Mouse (Mus musculus) MEL (cell line): ENCODE measurements at regions not wholly inside any gene's neighbourhood (a gene's known extent, or its start where the extent isn't known, plus 50 kb on each side); places are given as distances from the start of the nearest gene placed in this dataset.

Source experiments
- DNase-seq: peaks from one replicate; pipeline ENCODE4 v3.0.0; 2011; ENCODE audit warnings: low read depth, low spot score
- H3K27ac ChIP-seq: 2 replicates; pipeline ENCODE4 v1.5.1; 2012; ENCODE audit warnings: low read depth, mild to moderate bottlenecking, control low read depth, low read length, moderate library complexity; ENCODE audit not compliant: control insufficient read depth
- H3K27me3 ChIP-seq, 2 experiments: fragments of 150-350 bp in 1 of 2; sonication (generic) in 1 of 2; 2 replicates each; pipeline ENCODE4 v1.6.1; 2012; ENCODE audit warnings: low read length in 2 of 2, mild to moderate bottlenecking in 2 of 2, improper control_type of control experiment in 1 of 2, moderate library complexity in 1 of 2; ENCODE audit not compliant: insufficient read depth in 2 of 2, control insufficient read depth in 1 of 2
- H3K36me3 ChIP-seq, 2 experiments: 2 replicates each; pipeline ENCODE4 v1.6.1; 2012 to 2014; ENCODE audit warnings: low read length in 2 of 2, improper control_type of control experiment in 1 of 2, inconsistent platforms in 1 of 2, mild to moderate bottlenecking in 1 of 2; ENCODE audit not compliant: insufficient read depth in 2 of 2, control insufficient read depth in 1 of 2
- H3K4me1 ChIP-seq, 2 experiments: fragments of 150-350 bp in 1 of 2; sonication (generic) in 1 of 2; 2 replicates each; pipeline ENCODE4 v1.6.1; 2012; ENCODE audit warnings: low read length in 2 of 2, improper control_type of control experiment in 1 of 2, mild to moderate bottlenecking in 1 of 2; ENCODE audit not compliant: insufficient read depth in 2 of 2, control insufficient read depth in 1 of 2
- H3K4me3 ChIP-seq, 2 experiments: fragments of 150-350 bp in 1 of 2; sonication (generic) in 1 of 2; 2 replicates each; pipeline ENCODE4 v1.5.1; 2012; ENCODE audit warnings: low read depth in 2 of 2, low read length in 2 of 2, mild to moderate bottlenecking in 2 of 2, moderate library complexity in 2 of 2, control low read depth in 1 of 2, improper control_type of control experiment in 1 of 2; ENCODE audit not compliant: control insufficient read depth in 1 of 2, insufficient read depth in 1 of 2
- H3K79me2 ChIP-seq: 2 replicates; pipeline ENCODE4 v1.6.1; 2012; ENCODE audit warnings: mild to moderate bottlenecking, low read length, moderate library complexity; ENCODE audit not compliant: control insufficient read depth, poor library complexity, insufficient read depth
- H3K9ac ChIP-seq: 2 replicates; pipeline ENCODE4 v1.6.1; 2012; ENCODE audit warnings: low read depth, mild to moderate bottlenecking, control low read depth, low read length, moderate library complexity; ENCODE audit not compliant: control insufficient read depth, poor library complexity, severe bottlenecking
- H3K9me3 ChIP-seq: fragments of 150-350 bp; sonication (generic); replicated peaks from 2 replicates; pipeline ENCODE4 v1.6.1; 2012; ENCODE audit warnings: mild to moderate bottlenecking, low read length, improper control_type of control experiment, moderate library complexity; ENCODE audit not compliant: insufficient read depth
- CHD1 ChIP-seq: IDR thresholded peaks from 2 replicates; pipeline ENCODE4 v1.6.1; 2012; ENCODE audit warnings: low read depth, mild to moderate bottlenecking, inconsistent platforms, low read length, improper control_type of control experiment
- E2F4 ChIP-seq: IDR thresholded peaks from 2 replicates; pipeline ENCODE4 v1.6.1; 2011; ENCODE audit warnings: low read depth, low read length, improper control_type of control experiment, borderline replicate concordance
- ELF1 ChIP-seq: IDR thresholded peaks from 2 replicates; pipeline ENCODE4 v1.6.1; 2014; ENCODE audit warnings: low read depth, mild to moderate bottlenecking, inconsistent platforms, low read length, improper control_type of control experiment, moderate library complexity
- EP300 ChIP-seq, 2 experiments: IDR thresholded peaks; 2 replicates each; pipeline ENCODE4 v1.6.1; 2011; ENCODE audit warnings: improper control_type of control experiment in 2 of 2, low read length in 2 of 2, low read depth in 1 of 2, mild to moderate bottlenecking in 1 of 2
- GATA1 ChIP-seq: IDR thresholded peaks from 2 replicates; pipeline ENCODE4 v1.6.1; 2011; ENCODE audit warnings: low read depth, low read length, improper control_type of control experiment
- HCFC1 ChIP-seq: IDR thresholded peaks from 2 replicates; pipeline ENCODE4 v1.6.1; 2012; ENCODE audit warnings: low read depth, mild to moderate bottlenecking, inconsistent platforms, low read length, improper control_type of control experiment, moderate library complexity
- MAFK ChIP-seq: IDR thresholded peaks from 2 replicates; pipeline ENCODE4 v1.6.1; 2011; ENCODE audit warnings: low read depth, mild to moderate bottlenecking, low read length, improper control_type of control experiment, borderline replicate concordance
- MEF2A ChIP-seq: IDR thresholded peaks from 2 replicates; pipeline ENCODE4 v1.6.1; 2014; ENCODE audit warnings: low read depth, mild to moderate bottlenecking, inconsistent platforms, low read length, improper control_type of control experiment; ENCODE audit not compliant: poor library complexity, insufficient replicate concordance, severe bottlenecking; ENCODE audit errors: extremely low read depth
- MXI1 ChIP-seq: IDR thresholded peaks from 2 replicates; pipeline ENCODE4 v1.6.1; 2011; ENCODE audit warnings: mild to moderate bottlenecking, low read depth, low read length, improper control_type of control experiment
- MYB ChIP-seq: IDR thresholded peaks from 2 replicates; pipeline ENCODE4 v1.6.1; 2011; ENCODE audit warnings: mild to moderate bottlenecking, low read depth, low read length, improper control_type of control experiment
- POLR2A ChIP-seq, 2 experiments: IDR thresholded peaks; 2 replicates each; pipeline ENCODE4 v1.6.1; 2011 to 2012; ENCODE audit warnings: low read length in 2 of 2, mild to moderate bottlenecking in 2 of 2, control low read depth in 1 of 2, improper control_type of control experiment in 1 of 2, low read depth in 1 of 2, moderate library complexity in 1 of 2; ENCODE audit not compliant: control insufficient read depth in 1 of 2, insufficient read depth in 1 of 2, poor library complexity in 1 of 2
- POLR2AphosphoS2 ChIP-seq: IDR thresholded peaks from 2 replicates; pipeline ENCODE4 v1.6.1; 2011; ENCODE audit warnings: low read length, improper control_type of control experiment
- TAL1 ChIP-seq: IDR thresholded peaks from 2 replicates; pipeline ENCODE4 v1.6.1; 2012; ENCODE audit warnings: mild to moderate bottlenecking, inconsistent platforms, low read length, moderate library complexity, mixed read lengths
- TCF12 ChIP-seq: IDR thresholded peaks from 2 replicates; pipeline ENCODE4 v1.6.1; 2014; ENCODE audit warnings: low read depth, mild to moderate bottlenecking, inconsistent platforms, low read length, improper control_type of control experiment, moderate library complexity
- USF1 ChIP-seq: IDR thresholded peaks from 2 replicates; pipeline ENCODE4 v1.6.1; 2014; ENCODE audit warnings: low read depth, mild to moderate bottlenecking, inconsistent platforms, low read length, improper control_type of control experiment, moderate library complexity
- ZKSCAN1 ChIP-seq: IDR thresholded peaks from 2 replicates; pipeline ENCODE4 v1.6.1; 2012; ENCODE audit warnings: low read depth, mild to moderate bottlenecking, inconsistent platforms, low read length, improper control_type of control experiment, moderate library complexity
- ZMIZ1 ChIP-seq: IDR thresholded peaks from 2 replicates; pipeline ENCODE4 v1.6.1; 2012; ENCODE audit warnings: low read depth, mild to moderate bottlenecking, inconsistent platforms, low read length, improper control_type of control experiment, moderate library complexity

DNA sequence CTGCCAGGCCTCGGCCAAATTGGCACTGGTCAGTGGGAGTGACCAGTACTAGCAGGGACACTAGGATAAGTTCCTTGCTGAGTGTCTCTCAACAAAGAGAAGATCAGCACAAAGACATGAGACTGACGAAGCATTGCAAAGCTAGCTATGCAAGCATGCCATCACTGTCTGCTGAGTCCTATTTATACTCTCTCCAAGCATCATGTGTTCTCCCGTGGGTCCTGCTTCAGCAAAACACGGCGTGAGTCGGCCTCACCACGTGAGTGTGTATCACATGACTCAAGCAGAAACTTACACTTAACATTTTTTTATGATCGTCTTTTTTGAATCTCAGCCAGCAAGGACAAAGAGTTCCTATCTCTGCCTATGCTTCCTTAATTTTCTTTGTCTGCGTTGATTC, 67.7 kb upstream of the Igfbp5 start:
- Histone ChIP-seq H3K9me3 (no peaks in the 10 kb centered on the region), H3K36me3 (no peaks in the 10 kb centered on the region), H3K79me2 (no peaks in the 10 kb centered on the region), H3K4me1 (no peaks in the 10 kb centered on the region), H3K9ac (no peak overlapping the region), H3K27me3 (no peaks in the 10 kb centered on the region), H3K27ac (no peak overlapping the region), H3K4me3 (no peak overlapping the region)
- no peak for TF ChIP-seq MYB
- no peak for DNase-seq

DNA sequence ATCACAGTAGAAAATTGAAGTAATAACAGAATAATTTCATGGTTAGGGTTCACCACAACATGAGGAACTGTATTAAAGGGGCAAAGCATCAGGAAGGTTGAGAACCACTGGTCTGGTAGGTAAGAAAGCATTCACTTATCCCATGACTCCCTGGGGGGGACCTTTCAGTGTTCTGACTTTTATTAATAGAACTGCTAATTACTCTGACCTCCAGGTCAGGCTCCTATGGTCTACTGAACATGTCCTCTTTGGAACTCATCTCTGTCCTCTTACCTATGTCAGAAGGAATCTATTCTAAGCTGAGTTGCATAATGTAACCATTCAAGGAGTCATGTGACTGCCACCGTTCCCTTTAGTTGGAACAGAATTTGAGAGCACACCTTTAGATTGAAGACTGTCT, 65.3 kb upstream of the Igfbp5 start:
- Histone ChIP-seq H3K9ac (no peak overlapping the region), H3K79me2 (no peaks in the 10 kb centered on the region), H3K27ac (no peak overlapping the region), H3K9me3 (no peaks in the 10 kb centered on the region), H3K27me3 (no peaks in the 10 kb centered on the region), H3K36me3 (no peaks in the 10 kb centered on the region), H3K4me1 (no peaks in the 10 kb centered on the region), H3K4me3 (no peak overlapping the region)
- TF ChIP-seq TCF12 (no peak), ZMIZ1 (no peak), MAFK (no peak), CHD1 (no peak), POLR2AphosphoS2 (no peak), ZKSCAN1 (no peak), USF1 (no peak), GATA1 (no peak), POLR2A (IDR thresholded peaks at IDR 0.05; ENCODE audit: control insufficient read depth in 1 of 2, insufficient read depth in 1 of 2, low read depth in 1 of 2, low read length in 2 of 2, poor library complexity in 1 of 2) (no peak), TAL1 (no peak), EP300 (IDR thresholded peaks at IDR 0.05; ENCODE audit: low read depth in 1 of 2, low read length in 2 of 2) (no peak), ELF1 (no peak), HCFC1 (no peak)
- no peak for DNase-seq

DNA sequence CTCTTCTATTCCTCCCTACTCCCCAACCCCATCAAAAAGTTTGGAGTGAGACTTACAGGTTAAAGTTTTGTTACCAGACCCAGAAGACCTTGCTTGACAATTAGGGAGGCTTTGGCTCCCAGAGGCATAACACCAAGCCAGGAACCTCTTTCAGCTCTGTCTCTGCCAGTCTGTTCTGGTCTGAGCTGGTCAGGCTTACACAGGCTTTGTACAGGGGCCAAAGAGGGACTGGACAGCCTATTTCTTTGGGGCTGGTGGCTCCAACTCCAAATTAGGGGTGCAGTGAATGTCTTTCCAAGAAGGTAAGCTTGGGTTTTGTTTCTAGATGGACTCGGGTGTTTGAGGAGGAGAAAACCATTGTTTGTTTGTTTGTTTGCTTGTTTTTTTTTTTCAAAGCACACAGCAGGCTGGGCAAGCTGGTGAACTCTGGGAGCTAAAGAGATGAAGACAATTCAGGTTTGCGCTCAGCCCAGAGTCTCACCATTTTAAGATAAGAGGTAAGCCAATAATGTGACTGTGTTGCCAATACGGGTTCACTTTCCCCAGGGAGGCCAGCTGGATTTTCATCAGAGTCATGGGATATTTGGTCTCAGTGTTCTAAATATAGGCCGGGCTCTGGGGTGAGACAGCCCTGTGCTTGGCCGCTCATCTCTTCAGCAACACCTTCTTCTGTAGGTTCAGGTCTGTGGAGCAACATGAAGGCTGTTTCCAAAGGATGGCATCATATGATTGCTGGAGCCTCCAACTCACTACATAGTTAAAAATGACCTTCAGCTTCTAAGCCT, 62.2 kb upstream of the Igfbp5 start:
- no peak for TF ChIP-seq E2F4
- TF ChIP-seq ELF1, result no peak
- no peak for TF ChIP-seq MEF2A
- no peak for TF ChIP-seq MXI1
- H3K36me3 ChIP-seq, result no peaks in the 10 kb centered on the region
- H3K27me3 ChIP-seq, result no peaks in the 10 kb centered on the region
- no peak overlapping the region for H3K27ac ChIP-seq
- H3K9ac ChIP-seq, result no peak overlapping the region
- no peaks in the 10 kb centered on the region for H3K9me3 ChIP-seq
- no peaks in the 10 kb centered on the region for H3K79me2 ChIP-seq
- H3K4me3 ChIP-seq, result no peak overlapping the region
- no peaks in the 10 kb centered on the region for H3K4me1 ChIP-seq
- DNase-seq, result no peak
